Mouse (Mus musculus) retina, adult 2 months (tissue): ENCODE data around the gene Zfp442.
"Not testable (repeated sequence)": the region's sequence is repeated elsewhere in the genome, so short reads cannot be mapped to it uniquely, and the experiment has no call there.

Experiments used
- DNase-seq: peaks from one replicate; pipeline ENCODE4 v3.0.0-alpha.2; 2012; ENCODE audit warnings: low read depth, low spot score

Zfp442 gene

DNA sequence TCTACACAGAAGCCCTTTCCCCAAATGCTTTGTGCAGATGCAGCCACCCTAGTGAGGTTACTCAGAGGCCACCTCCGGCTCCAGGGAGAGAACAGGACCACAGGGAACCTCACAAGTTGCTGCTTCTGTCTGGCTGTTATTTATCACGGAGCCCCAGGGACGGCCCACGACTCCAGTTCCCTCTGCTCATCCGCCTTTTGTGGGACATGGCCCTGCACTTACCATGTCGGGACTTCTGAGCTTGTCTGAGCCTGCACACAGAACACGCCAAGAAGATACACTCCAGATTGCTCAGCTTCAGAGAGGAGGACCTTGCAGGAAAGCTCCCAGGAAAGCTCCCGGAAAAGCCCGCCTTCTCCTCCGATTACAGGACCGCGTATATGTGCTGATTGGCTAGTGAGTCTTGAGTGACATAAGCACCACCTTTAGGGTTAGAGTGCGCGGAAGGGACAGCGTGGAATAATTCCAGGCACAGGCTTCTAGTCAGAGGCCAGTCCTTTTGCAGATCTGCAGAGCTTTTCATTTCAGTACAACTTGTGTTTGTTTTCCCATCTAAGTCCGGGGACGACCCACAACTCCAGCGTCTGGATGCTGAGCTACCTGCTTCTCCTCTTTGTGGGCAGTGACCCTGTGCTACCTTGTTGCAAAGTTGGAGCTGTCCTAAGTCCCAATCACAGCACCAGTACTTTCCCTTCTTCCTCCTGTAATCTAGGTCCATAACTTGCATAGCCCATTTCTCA is at the start of gene Zfp442:
TSS of gene Zfp442 (minus strand) at position 307 of the 740 bp plus-strand sequence.
- peak; percentile 46 for DNase-seq

GRCm38 (mm10) chr2:150500124-150500973 is 49.1 kb upstream of the Zfp442 start:
- DNase-seq: not testable (repeated sequence)

DNA sequence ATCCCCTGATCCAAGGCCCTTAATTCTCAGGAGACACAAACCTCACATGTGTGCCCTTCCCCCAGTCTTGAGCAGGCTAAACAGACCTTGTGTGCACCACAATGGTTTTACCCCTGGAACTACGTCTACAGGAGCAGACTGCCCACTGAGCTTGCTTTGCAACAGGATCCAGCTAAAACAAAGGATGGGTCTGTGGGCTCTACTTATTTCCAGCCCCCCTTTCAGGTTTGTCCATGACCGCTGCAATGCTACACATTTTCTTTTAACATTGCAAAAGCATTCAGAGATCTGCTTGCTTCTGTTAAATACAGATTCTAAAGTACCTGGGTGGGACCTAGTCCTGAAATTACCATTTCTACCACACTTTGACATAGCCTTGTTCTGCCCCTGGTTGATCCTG is 41.7 kb upstream of the Zfp442 start:
- no peak for DNase-seq

DNA sequence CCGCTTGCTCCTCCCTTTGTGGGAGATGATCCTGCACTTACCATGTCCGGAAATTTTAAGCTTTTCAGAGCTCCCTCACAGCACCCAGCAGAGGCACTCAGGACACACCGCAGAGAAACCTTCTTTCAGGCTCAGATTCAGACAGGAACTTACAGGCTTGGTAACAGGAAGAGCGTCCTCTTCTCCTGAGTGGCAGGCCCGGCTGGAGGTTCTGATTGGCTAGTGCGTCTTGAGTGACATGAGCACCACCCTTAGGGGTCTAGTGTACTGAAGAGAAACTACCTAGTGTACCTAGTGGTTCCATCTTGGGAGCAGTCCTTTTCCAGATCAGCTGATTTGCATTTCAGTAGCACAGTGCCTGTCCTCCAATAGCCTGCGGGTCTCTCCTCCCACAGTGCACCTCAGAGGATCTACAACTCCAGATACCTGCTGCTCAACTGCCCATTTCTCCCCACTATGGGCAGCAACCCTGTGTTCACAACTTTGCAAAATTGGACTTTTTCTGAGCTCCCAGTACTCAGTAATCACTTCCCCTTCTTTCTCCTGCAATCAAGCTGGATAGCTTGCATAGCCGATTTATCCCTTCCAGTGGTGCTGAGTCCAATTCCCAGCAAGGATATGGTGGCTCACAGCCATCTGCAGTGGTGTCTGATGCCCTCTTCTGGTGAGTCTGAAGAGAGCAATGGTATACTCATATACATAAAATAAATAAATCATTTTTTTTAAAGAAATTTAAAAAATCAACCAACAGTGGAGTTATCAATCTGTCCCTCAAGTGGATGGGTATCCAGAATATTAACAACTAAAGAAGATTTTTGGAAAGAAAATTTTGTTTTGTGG is 33.9 kb upstream of the Zfp442 start, which contains the start of gene Zfp345:
TSS of gene Zfp345 (minus strand) at position 153 of the 840 bp plus-strand sequence.
- DNase-seq: not testable (repeated sequence)

- not testable (repeated sequence) for DNase-seq
These were observed 12.2 kb downstream of the Zfp442 start for GRCm38 (mm10) chr2:150439084-150439483.

DNA sequence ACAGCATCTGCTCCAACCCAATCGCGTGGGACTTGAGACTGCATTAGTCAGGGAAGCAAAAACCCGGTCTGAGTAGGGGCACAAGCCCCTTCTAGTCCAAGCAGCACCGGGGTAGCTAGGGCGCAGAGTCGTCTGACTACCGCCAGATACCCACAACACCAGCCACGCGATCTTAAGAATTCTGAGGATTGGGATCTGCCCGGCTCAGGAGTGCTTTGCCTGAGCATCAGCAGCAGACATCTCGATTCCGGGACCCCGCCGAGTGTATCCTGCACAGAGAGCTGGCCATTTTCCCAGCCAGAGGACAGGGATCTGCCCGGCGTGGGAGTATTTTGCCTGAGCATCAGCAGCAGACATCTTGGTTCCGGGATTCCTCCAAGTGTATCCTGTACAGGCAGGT is 39.1 kb downstream of the Zfp442 start:
- DNase-seq: not testable (repeated sequence)

DNA sequence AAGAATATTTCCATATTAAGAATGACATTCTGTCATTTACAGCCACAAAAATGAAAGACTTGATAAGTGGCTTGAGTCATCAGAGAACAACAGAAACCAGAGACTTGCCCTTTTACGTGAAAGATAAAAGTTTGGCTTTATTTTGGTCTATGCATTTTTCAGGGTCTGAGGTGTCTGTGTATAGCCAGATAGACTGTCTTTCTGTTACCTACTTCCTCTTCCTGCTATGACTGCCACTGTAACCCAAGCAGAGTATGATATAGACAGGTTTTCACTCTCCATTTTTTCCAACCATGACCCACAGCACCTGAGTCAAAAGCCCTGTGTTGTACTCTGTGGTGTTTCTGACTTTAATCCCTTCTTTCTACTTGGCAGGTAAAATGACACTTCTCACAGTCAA is 61.1 kb downstream of the Zfp442 start:
- no peak for DNase-seq

DNA sequence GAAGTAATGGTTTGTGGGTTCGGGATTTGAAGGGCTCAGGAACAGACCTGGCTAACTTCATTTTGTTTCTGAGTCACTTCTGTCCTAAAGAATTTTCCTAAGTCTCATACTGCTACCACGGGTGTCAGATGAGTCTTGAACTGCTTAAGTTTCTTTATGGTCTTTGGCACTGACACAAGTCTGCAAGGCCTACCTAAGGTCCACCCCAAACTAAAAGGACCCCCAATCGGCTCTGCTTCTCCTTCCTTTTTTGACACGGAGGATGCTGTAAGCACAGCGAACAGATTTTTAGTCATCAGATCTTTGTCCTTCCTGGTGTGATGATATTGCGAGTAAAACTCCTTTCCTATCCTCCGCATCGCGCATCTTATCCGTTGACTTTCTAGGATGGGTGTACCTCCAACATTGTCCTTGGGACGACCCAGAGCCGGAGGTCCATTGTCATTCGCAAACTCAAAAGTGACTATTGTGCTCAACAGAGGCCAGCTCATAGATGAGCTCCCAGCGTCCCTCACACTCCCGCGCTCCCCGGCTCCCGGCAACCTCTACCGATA is 65.7 kb downstream of the Zfp442 start:
- DNase-seq: not testable (repeated sequence)

DNA sequence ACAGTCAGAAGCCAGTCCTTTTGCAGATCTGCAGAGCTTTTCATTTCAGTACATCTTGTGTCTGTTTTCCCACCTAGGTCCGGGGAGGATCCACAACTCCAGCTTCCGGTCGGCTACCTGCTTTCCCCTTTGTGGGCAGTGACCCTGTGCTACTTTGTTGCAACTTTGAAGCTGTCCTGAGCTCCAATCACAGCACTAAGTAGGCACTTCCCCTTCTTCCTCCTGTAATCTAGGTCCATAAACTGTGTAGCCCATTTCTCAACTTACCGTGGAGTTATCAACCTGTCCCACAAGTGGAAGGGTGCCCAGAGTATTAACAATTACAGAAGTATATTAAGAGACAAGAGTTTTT is 88.4 kb downstream of the Zfp442 start:
- DNase-seq: no peak

DNA sequence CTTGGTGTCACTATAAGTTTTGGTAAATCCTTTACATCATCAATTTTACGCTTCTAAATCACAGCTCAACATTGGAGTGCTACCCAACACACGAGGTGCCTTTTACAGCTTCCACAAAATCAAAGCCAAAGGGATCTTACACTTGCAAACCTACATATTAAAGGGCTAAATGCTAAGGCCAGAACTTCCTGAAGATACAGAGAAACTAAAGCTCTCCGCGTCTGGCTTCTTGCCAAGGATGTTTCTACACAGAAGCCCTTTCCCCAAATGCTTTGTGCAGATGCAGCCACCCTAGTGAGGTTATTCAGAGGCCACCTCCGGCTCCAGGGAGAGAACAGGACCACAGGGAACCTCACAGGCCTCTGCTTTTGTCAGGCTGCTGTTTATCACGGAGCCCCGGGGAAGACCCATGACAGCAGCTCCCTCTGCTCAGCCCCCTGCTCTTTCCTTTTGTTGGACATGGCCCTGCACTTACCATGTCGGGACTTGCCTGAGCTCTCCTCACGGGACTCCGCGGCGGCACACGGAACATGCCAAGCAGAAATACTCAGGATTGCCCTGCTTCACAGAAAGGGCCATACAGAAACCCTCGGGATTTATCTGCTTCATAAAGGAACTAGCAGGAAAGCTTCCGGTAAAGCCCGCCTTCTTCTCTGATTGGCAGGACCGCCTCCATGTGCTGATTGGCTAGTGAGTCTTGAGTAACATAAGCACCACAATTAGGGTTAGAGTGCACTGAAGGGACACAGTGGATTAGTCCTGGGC is 89.0 kb downstream of the Zfp442 start, which contains the start of gene 3300002I08Rik:
TSS of gene 3300002I08Rik (minus strand) at position 653 of the 765 bp plus-strand sequence.
- peak; percentile 86 for DNase-seq
